Mouse (Mus musculus): ENCODE measurements at regions not wholly inside any gene's neighbourhood (a gene's known extent, or its start where the extent isn't known, plus 50 kb on each side); places are given as distances from the start of the nearest gene placed in this dataset.
A peak's percentile ranks its signal among the peaks of the same experiment; 100 is the strongest.

- DNase-seq (ENCODE audit: low read depth, low spot score) = peak; percentile 19
Observed at GRCm38 (mm10) chr6:51178799-51179398, 253.6 kb upstream of the Nfe2l3 start.

GRCm38 (mm10) chr6:51179741-51180537, 252.5 kb upstream of the Nfe2l3 start:
- no peak for DNase-seq (ENCODE audit: low read depth, low spot score)

- DNase-seq (ENCODE audit: low read depth, low spot score) = no peak
Observed at GRCm38 (mm10) chr6:51180881-51181875, 251.3 kb upstream of the Nfe2l3 start.

GRCm38 (mm10) chr6:51181905-51182304, 250.6 kb upstream of the Nfe2l3 start:
- DNase-seq (ENCODE audit: low read depth, low spot score) = no peak

GRCm38 (mm10) chr6:51182771-51183284, 249.6 kb upstream of the Nfe2l3 start:
- no peak for DNase-seq (ENCODE audit: low read depth, low spot score)

GRCm38 (mm10) chr6:51183576-51184420, 248.7 kb upstream of the Nfe2l3 start:
- DNase-seq (ENCODE audit: low read depth, low spot score) = no peak

GRCm38 (mm10) chr6:51184500-51184899, 248.0 kb upstream of the Nfe2l3 start:
- no peak for DNase-seq (ENCODE audit: low read depth, low spot score)

GRCm38 (mm10) chr6:51185201-51185600, 247.3 kb upstream of the Nfe2l3 start:
- DNase-seq (ENCODE audit: low read depth, low spot score) = no peak

GRCm38 (mm10) chr6:51189173-51189572, 243.3 kb upstream of the Nfe2l3 start:
- DNase-seq (ENCODE audit: low read depth, low spot score) = no peak

GRCm38 (mm10) chr6:51192826-51193225, 239.6 kb upstream of the Nfe2l3 start:
- DNase-seq (ENCODE audit: low read depth, low spot score) = no peak

GRCm38 (mm10) chr6:51193356-51193755, 239.1 kb upstream of the Nfe2l3 start:
- peak; percentile 84 for DNase-seq (ENCODE audit: low read depth, low spot score)

- DNase-seq (ENCODE audit: low read depth, low spot score) = no peak
Observed at GRCm38 (mm10) chr6:51196391-51196790, 236.1 kb upstream of the Nfe2l3 start.

GRCm38 (mm10) chr6:51197000-51197774, 235.3 kb upstream of the Nfe2l3 start:
- DNase-seq (ENCODE audit: low read depth, low spot score) = no peak

GRCm38 (mm10) chr6:51200207-51200606, 232.3 kb upstream of the Nfe2l3 start:
- no peak for DNase-seq (ENCODE audit: low read depth, low spot score)

- DNase-seq (ENCODE audit: low read depth, low spot score) = no peak
Observed at GRCm38 (mm10) chr6:51200837-51201236, 231.6 kb upstream of the Nfe2l3 start.

- DNase-seq (ENCODE audit: low read depth, low spot score) = no peak
Observed at GRCm38 (mm10) chr6:51204306-51204705, 228.2 kb upstream of the Nfe2l3 start.

- no peak for DNase-seq (ENCODE audit: low read depth, low spot score)
Observed at GRCm38 (mm10) chr6:51205411-51205810, 227.1 kb upstream of the Nfe2l3 start.

- DNase-seq (ENCODE audit: low read depth, low spot score) = peak; percentile 60
Observed at GRCm38 (mm10) chr6:51206712-51207505, 225.6 kb upstream of the Nfe2l3 start.

Data from R1 (cell line).